Mouse (Mus musculus): ENCODE measurements around the gene Zfp180. TPM values are rescaled to one million over a fixed set of nuclear protein-coding genes. Genes with fewer than 3 reads are reported as not detected.
"Not testable (repeated sequence)": the region's sequence is repeated elsewhere in the genome, so short reads cannot be mapped to it uniquely, and the experiment has no call there.

The Zfp180 gene
- 10 to 100 TPM; 23.3 to 26.3 TPM for total RNA-seq (2021)
- long read RNA-seq, experiment 1, partial matches to known transcripts: 0 of 5 reads
- long read RNA-seq, experiment 1, other reads (novel, unspliced or antisense): 4 of 5 reads
- long read RNA-seq, experiment 2, partial matches to known transcripts: 1 of 2 reads
- long read RNA-seq, experiment 2, other reads (novel, unspliced or antisense): 0 of 2 reads

DNA sequence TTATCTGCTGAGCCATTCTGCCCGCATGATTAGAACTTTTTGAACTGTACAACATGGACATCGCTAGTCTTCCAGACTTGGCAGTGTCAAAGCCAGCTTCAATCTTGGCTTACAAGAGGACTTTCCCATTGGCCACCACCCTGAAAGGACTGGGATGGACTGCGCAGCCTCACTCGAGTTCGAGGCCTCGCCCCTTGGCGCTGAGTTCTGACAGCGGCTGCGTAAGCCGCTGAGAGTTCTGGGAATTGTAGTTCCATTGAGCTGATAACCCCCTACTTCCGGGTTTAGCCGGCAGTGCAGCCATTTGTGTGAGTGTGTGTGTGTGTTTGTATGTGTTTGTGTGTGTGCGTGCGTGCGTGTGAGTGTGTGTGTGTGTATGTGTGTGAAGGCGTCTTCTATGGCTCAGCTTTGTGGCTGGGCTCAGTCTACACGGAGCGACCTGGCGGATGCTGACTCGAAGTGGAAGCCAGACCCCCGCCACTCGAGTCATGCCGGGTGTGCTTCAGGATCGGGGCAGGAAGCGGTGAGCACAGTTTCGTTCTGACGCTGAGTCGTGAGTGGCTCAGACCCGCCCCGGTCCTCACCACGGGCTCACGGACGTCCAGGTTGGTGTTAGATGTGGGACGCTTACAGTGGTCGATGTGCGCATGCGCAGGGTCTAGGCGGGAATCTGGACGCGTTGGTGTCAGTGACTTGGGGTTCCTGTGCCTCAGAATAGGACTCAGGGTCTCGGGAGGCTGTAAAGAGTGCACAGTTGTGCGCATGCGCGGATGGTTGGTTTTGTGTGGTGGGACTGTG, at the start of gene Zfp180:
Zfp180 (plus strand) TSS at position 291 of the 798 bp plus-strand sequence.
- peak; percentile 96 to 97 for DNase-seq

DNA sequence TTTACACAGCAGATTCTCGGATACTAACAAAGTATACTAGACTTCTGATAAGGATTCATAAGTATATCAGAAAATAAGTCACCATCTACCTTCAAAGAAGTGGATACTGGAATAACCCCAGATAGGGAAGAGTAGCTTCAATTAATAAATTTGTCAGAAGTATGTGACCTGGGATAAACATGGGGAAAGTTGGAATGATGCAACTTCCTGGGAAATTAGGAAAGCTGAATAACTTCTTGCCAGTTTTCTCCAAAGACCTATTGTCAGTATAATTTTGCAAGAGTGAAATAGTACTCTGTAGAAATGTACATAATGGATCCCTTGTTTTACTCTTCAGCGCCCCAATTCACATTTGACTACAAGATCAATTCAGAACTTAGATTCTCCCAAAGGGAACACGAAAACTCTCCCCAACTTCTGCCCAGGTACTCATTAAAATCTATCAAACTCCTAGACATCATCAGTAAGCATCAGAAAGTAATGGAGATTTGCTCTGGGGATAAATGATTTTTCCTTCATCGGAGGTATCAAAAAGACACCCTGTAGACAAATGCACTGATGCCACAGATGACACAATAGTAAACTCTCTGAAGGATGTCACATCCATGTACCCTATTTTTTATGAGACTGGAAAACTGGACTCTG, 28.9 kb upstream of the Zfp180 start, which contains the start of gene Vmn1r183:
Vmn1r183 (plus strand) TSS at position 595 of the 645 bp plus-strand sequence.
- DNase-seq: no peak

DNA sequence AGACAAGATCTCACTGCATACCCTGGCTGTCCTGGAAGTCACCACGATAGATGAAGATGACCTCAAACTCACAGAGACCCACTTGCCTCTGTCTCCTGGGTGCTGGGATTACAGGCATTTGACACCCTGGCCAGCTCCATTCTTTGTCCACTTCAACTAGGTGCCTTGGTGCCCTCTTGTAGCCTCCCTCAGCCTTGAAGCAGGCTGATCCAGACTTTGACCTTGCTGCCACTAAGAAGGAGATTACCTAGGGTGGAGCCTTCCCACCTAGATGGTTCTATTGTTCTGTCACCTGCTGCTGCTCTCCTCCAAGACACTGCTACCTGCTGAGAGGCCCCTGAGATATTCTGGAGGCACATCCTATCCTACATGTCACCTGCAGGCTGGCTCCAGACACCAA, 7.3 kb upstream of the Zfp180 start:
- not testable (repeated sequence) for DNase-seq

DNA sequence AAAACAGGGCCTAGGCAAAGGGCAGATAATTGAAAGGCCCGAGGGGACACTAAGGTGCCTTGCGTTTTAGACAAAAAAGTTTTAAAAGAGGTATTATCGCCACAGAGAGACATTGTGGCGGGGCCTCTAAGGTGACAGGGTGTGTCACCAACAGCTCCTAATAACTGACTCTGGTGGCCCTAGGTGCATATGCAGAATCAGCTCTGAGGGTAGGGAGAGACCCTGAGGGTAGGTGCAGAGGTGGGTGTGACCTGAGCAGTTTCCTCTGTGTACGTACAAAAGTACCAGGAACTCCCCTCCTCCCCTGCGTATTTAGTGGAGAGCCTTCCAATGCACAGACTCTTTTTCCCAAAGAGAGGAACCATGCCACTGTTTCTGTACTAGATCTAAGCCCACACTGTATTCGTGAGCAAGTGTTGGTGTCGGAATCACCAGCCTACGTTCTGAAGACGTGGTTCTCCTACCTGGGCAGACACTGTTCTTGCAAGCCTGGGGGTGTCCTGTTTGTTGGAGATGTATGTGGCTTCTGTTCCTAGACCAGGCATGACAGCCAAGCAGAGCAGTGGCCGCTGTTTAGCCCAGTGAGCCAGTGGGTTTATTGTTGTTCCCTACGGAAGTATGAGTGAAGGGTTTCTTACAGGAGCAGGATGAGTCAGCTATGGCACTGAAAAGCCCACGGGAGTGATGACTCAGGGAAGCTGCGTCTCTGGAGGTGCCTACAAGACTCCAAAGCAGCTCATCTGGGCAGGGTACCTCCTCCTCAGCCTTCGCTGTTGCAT, 922 bp downstream of the Zfp180 start:
- peak; percentile 16 to 32 for DNase-seq

DNA sequence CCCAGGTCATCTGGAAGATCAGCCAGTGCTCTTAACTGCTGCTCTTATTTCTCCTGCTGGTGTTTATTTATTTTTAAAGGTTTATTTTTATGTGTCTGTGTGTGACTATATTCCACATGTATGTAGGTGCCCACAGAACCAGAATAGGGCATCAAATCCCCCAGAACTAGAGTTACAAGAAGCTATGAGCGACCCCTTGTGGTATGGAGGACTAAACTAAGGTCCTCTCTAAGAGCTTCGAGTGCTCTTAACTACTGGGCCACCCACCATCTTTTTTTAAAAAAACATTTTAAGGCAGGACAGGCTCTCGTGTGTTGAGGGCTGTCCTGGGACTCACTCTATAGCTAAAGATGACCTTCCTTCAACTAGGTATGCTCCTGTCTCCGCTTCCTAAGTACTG, 5.1 kb downstream of the Zfp180 start:
- no peak for DNase-seq

DNA sequence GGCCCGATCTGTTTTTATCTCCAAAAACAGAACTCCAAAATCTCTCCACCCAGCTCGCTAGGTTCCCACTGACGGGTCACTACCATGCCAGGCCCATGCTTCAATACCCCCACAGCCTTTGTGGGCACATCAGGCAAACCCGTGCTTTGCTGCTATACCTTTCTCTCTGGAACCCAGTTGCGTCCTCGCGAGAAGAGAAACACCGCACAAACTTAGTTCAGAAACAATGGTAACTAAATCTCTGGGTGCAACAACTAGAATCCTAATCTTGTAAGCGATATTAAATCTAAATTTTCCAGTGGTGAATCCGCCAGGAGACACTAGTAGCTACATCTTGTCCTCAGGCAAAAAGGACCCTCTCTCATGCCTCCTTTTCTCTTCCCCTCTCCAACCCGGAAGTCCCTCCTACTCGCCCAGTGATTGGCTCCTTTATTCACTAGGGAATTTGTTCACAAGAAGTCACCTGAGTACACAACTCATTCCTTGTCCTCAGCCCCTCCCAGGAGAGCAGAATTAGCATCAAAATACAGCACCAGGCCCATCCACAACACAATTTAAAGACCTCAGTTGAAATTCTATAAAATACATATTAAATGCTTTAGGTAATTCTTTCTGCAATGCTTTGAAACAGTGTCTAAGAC, 5.9 kb downstream of the Zfp180 start:
- no peak for DNase-seq

DNA sequence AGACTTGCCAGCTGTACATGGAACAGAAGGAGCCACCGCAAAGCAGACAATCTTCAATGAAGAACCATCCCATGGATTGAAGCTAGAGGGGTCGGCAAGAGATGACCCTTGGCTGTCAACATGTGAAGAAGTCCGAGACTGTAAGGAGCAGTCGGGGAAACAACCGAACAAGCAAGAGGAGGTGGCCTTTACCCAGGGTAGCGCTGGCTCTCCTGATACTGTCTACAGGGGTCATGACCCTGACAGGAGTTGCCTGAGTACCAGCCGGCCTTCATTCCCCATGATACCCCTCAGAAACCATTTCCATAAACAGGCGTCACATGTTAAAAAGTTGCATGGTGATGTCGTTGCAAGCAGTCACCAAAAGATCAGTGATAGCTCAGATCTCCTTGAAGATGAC, 22.7 kb downstream of the Zfp180 start:
- no peak for DNase-seq

DNA sequence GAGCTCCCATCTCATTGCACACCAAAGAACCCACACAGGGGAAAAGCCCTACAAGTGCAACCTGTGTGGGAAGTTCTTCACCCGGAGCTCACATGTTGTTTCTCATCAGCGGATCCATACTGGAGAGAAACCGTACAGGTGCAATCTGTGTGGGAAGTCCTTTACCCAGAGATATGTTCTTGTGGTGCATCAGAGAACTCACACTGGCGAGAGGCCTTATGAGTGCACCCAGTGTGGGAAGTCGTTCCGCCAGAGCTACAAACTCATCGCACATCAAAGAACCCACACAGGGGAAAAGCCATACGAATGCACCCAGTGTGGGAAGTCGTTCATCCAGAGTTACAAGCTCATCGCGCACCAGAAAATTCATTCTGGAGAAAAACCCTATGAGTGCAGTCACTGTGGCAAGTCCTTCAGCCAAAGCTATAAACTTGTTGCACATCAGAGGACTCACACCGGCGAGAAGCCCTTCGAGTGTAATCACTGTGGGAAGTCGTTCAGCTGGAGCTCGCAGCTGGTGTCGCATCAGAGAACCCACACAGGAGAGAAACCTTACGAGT, 23.5 kb downstream of the Zfp180 start:
- DNase-seq: no peak

DNA sequence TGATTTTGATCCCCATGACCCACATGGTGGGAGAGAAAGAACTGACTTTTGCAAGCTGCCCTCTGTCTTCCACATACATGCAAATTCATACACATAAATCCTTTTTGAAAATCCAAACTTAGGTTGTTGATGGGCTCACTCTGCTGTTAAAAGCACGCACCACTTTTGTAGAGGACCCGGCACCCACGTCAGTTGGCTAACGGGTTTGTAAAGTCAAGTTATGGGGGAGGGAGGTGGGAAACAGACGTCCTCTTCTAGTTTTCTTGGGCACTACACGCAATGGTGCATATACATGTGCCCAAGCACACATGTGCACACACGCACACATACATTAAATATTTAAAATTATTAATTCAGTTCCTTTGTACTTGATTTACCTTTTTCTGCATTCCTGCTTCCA, 29.1 kb downstream of the Zfp180 start:
- no peak for DNase-seq

DNA sequence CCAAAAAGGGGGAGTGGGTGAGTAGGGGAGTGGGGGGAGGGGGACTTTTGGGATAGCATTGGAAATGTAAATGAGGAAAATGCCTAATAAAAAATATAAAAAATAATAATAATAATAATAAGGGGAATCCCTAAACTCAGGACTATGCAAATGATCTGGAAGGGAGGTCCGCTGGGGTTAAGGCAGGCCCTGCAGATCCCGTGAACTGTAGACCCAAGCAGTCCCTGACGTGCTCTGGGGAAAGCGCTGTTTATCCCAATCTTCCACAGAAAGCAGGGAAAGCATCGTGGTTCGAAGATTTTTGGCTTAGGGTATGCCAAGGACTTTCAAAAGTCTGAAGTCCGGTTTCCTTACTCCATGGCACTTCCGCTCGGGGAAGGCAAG, 30.0 kb downstream of the Zfp180 start:
- DNase-seq: no peak

DNA sequence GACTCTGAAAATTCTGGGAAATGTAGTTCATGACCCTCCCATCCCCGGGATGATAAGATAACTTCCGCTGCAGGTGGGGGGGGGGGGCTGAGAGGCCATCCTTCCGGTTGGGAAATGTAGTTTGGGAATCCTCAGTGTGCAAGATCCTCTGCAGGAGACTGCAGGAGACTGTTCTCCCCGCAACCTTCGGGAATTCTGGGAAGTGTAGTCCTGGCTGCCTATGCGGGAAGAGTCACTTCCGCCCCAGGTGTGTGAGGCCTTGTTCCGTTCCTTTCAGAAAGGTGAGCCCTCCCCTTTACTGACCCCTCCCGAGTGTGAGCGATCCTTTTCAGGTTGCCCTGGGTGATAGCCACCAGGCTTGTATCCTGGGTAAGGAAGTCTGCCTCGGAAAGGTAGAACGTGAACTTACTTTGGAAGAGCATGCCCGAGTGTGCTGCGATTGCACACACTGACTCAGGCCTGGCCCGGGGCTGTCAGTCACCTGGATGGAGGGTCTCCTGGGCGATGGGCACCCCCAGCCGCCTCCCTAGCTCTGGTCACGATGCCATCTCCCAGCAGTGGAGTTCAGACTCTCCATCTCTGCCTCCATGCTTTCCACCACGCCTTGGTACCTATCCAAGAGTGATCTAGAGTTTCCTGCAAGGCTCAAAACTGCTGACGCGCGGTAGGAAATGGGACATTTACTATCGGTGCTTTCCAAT, 30.6 kb downstream of the Zfp180 start, which contains the start of gene Zfp112:
Zfp112 (plus strand) TSS at position 159 of the 701 bp plus-strand sequence.
- DNase-seq: peak; percentile 85 to 86

DNA sequence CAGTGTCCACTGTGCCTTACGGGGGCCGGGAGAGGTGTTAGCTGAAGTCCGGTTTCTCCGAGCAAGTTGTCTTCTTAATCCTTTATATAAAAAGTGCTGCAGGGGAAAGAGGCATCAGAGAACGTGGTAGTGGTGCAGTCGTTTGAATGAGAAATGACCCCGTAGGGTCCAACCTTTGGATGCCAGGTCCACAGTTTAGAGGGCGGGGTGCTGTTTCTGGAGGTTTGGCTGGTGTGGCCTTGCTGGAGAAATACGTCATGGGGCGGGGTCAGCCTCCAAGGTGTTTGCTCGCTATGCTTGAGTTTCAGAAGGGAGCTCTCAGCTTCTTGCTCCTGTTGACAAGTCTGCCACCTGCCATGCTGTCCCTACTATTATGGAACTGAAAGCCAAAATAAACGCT, 31.3 kb downstream of the Zfp180 start:
- DNase-seq: peak; percentile 70 to 82

DNA sequence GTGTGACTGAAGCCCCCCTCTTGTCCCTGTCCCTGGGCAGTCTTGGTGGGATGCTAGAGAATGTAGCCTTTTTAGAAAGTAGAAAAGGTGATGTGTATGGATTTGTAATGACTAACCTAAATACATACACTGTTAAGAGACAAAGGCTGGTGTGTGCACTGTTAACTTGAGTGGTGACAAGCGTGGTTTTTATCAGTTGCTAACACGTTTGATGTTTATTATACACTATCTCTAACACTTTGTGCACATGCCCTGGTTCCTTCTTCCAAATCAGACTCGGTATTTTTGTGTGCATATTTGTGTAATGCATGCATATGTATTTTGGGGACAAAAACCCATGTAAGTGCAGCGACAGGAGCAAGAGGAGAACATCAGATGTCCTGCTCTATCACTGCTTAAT, 34.9 kb downstream of the Zfp180 start:
- DNase-seq: no peak

DNA sequence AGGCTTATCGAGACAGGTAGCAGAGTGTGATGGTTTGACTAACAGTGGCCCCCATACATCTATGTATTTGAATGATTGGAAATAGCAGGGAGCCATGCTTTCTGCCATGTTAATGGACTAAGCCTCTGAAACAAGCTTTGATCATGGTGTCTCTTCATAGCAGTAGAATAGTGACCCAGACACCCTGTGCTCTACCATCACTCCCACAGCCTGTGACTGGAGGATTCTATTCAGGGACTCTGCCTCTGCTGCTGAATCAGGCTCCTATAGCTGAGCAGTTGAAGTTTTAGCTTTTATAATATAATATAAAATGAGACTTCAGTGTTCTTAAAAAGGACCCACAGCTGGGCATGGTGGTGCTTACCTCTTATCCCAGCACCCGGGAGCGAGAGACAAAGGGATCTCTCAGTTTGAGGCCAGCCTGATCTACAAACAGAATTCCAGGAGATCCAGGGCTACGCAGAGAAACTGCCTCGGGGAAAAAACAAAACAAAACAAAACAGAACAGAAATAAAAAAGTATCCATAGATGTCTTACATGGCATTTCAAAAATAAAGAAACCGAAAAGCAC, 51.8 kb downstream of the Zfp180 start:
- no peak for DNase-seq

DNA sequence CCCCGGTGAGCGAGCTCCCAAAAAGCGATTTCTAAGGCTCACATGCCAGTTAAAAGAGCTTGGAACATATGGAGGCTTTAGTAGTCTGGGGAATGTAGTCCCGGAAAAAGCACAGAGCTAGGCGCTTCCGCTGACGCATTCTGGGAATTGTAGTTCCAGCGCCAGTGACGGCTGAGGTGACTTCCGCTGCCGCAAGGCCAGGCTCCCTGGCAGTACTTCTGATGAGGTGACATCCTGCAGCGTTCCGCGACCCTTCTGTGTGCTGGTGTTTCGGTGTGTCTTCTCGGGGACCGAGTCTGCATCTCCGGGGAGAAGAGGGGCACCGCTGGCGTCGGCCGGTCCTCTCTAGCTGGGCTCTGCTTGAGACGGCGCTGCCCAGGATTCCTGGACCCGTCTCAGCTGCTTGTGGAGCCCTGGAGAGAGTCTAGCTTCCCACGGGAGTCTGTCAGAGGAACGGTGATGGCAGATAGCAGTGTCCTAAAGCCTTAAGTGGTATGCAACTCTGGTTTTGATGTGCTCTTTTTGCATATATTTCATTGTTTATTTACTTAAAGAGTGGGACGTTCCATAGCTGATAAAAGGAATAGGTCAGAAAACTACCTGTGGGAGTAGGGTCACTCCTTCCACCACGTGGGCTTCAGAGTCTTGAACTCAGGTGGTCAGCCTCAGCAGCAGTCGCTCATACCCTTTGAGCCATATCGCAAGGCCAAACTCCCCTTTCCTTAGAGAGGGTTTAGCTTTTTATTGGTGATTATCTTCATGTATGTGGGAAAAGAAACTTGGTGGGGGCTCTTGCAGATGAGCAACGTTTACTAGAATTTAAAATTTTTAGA, 52.5 kb downstream of the Zfp180 start, which contains the start of gene Zfp235:
Zfp235 (plus strand) TSS at position 174 of the 833 bp plus-strand sequence.
- DNase-seq: peak; percentile 90 to 91

DNA sequence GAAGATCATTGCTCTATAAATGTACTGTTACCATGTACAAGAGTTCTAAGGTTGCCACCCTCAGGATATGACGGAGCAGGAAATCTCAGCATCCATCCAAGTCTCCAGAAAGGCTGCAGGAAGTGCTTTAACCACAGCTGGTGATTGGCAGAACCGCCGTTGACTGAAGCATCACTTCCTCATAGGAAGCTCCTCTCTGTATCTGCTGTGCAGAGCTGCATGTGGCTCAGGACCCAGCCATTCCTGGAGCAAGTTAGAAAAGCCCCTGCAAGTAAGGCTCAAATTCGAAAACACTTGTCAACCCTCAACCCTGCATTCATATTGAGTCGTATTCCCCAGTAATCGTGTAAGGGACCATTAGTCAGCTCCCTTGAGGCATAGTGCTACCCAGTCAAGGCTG, 60.8 kb downstream of the Zfp180 start:
- no peak for DNase-seq

DNA sequence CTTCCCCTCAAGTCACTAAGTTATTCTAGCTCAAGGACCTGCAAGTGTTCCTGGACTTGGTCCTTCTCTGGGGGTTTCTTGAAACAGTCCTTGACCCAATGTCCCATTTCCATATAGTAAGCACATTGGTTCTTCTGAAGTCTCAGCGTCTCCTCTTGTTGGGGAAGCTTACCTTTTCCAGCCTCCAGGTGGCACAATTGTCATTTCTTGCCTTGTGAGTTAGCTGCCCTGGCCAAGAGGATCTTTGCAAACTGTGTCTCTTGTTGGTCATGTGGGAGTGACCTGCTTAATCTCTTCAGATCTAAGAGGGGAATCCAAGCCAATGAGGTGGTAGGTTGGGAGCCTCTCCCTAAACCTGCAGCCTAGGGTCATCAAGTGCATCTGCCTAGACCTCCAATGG, 71.5 kb downstream of the Zfp180 start:
- DNase-seq: peak; percentile 5 to 7
